Mouse (Mus musculus) thymus, postnatal 25 days (tissue): ENCODE measurements around the gene Olfr1302.

Source experiments
- DNase-seq: peaks from one replicate; pipeline ENCODE4 v3.0.0; 2022

The Olfr1302 gene

GRCm38 (mm10) chr2:111777129-111777528, at the start of gene Olfr1302:
Olfr1302 (plus strand) TSS chr2:111777429.
- DNase-seq, result no peak

DNA sequence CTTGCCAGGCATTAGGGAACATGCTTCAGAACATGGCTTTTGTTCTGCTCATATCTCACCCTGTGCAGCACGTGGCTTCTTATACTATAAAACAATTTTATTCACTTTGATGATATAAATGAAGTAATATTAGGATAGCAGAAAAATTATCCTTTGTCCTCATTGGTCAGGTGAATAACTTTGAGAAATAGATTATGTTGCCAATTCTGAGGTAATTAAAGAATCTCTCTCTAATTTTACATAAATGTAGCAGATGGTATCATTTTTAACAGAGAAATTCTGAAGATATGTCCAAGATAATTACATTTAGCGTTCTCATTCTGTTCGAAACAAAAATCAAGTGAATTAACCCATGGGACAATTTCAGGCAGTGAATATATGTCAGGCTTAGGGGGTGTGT, 26.5 kb upstream of the Olfr1302 start, which contains the start of gene Olfr1301:
Olfr1301 (plus strand) TSS at position 301 of the 400 bp plus-strand sequence.
- no peak for DNase-seq

GRCm38 (mm10) chr2:111812936-111813335, 35.7 kb downstream of the Olfr1302 start:
- DNase-seq, result no peak

DNA sequence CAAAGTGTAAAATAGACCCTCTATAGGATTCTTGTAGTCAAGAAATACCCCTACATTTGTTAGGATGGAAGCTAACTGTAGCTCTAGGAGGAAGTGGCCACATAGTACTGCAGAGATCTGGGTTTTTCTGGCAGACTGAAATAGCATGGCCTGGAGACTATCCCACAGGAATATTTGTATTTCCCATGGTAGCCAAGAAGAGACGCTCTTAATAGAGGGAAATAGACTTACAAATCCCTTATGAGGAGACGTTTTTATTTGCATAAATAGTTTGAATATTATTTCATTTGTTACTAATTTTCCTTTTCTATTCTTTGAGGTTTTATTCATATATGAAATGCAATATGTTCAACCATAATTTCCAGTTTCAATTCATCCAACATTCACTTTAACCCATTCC, 43.0 kb downstream of the Olfr1302 start, which contains the start of gene Olfr1303:
Olfr1303 (minus strand) TSS at position 101 of the 400 bp plus-strand sequence.
- no peak for DNase-seq
